Mouse (Mus musculus) liver, embryonic 14.5 days (tissue): Measurements from ENCODE around the gene Sars2. TPM values are rescaled to one million over a fixed set of nuclear protein-coding genes. Genes with fewer than 3 reads are reported as not detected.
A peak's percentile ranks its signal among the peaks of the same experiment; 100 is the strongest.

Experiments used
- ATAC-seq: fragments of 200-750 bp; cut with Nextera tagmentation; 2 replicates; pipeline ENCODE4 v1.8.0; 2017; ENCODE audit warnings: moderate number of reproducible peaks, mild to moderate bottlenecking, moderate library complexity; ENCODE audit not compliant: insufficient read depth
- DNase-seq, 3 experiments: peaks; one replicate each; pipeline ENCODE4 v3.0.0-alpha.2; 2012 to 2013; ENCODE audit warnings: low read depth in 3 of 3, low spot score in 3 of 3
- H3K27ac ChIP-seq: fragments of 300-500 bp; sonication (generic); 2 replicates; pipeline ENCODE4 v1.5.1; 2014; ENCODE audit warnings: moderate library complexity, mild to moderate bottlenecking, control low read depth, inconsistent platforms
- H3K27me3 ChIP-seq: fragments of 300-500 bp; sonication (generic); 2 replicates; pipeline ENCODE4 v1.6.1; 2014; ENCODE audit warnings: mild to moderate bottlenecking, low read length, moderate library complexity; ENCODE audit not compliant: control insufficient read depth, insufficient read depth
- H3K36me3 ChIP-seq: fragments of 300-500 bp; sonication (generic); replicated peaks from 2 replicates; pipeline ENCODE4 v1.6.1; 2014; ENCODE audit warnings: low read depth; ENCODE audit not compliant: control insufficient read depth, insufficient read depth
- H3K4me1 ChIP-seq, 2 experiments: fragments of 200-500 bp in 1 of 2; fragments of 300-500 bp in 1 of 2; sonication (generic) in 1 of 2; replicated peaks; 2 replicates each; pipeline ENCODE4 v1.6.1; 2012 to 2014; ENCODE audit warnings: antibody characterized with exemption in 1 of 2, inconsistent platforms in 1 of 2, low read length in 1 of 2; ENCODE audit not compliant: control insufficient read depth in 2 of 2, insufficient read depth in 2 of 2
- H3K4me2 ChIP-seq: fragments of 300-500 bp; sonication (generic); 2 replicates; pipeline ENCODE4 v1.6.1; 2014; ENCODE audit warnings: low read depth, mild to moderate bottlenecking, control low read depth, moderate library complexity
- H3K4me3 ChIP-seq, 2 experiments: fragments of 200-500 bp in 1 of 2; fragments of 300-500 bp in 1 of 2; sonication (generic) in 1 of 2; 2 replicates each; pipeline ENCODE4 v1.5.1; 2012 to 2014; ENCODE audit warnings: low read depth in 2 of 2, low read length in 2 of 2, mild to moderate bottlenecking in 2 of 2, control low read depth in 1 of 2, inconsistent platforms in 1 of 2, moderate library complexity in 1 of 2; ENCODE audit not compliant: insufficient read depth in 1 of 2
- H3K9ac ChIP-seq: fragments of 300-500 bp; sonication (generic); replicated peaks from 2 replicates; pipeline ENCODE4 v1.6.1; 2014; ENCODE audit warnings: mild to moderate bottlenecking, control low read depth, moderate library complexity
- H3K9me3 ChIP-seq: fragments of 300-500 bp; sonication (generic); 2 replicates; pipeline ENCODE4 v1.6.1; 2016; ENCODE audit warnings: low read length, mixed read lengths; ENCODE audit not compliant: control insufficient read depth
- CTCF ChIP-seq: IDR thresholded peaks from 2 replicates; pipeline ENCODE4 v1.5.1; 2016; ENCODE audit warnings: antibody characterized with exemption, low read depth, control low read depth
- EP300 ChIP-seq: IDR thresholded peaks from 2 replicates; pipeline ENCODE4 v1.6.1; 2016; ENCODE audit warnings: antibody characterized with exemption, low read depth
- WGBS: fragments of 180-500 bp; shearing (Covaris S2); extraction: QIAGEN DNeasy Blood & Tissue Kit; methylation state at CpG from one replicate; pipeline ENCODE4 v1.1.7; 2014; ENCODE audit not compliant: insufficient replicate concordance; 5-methylcytosine and 5-hydroxymethylcytosine counted together
- polyA plus RNA-seq, 2 experiments: library from polyadenylated mRNA; depleted of rRNA in 1 of 2; stranded (reverse) in 1 of 2; unstranded in 1 of 2; fragments of >200 nt; fragmentation: Nextera tagmentation in 1 of 2; extraction: Ambion mirVana in 1 of 2; gene quantifications; 2 replicates each; pipeline versions ENCODE4 v1.2.1 to v1.2.3; 2012 to 2014

The Sars2 gene
- polyA plus RNA-seq, 2 experiments, result 9.3 to 11.4 TPM

GRCm38 (mm10) chr7:28735701-28736100 lies 6.1 kb upstream of the Sars2 start:
- Histone ChIP-seq H3K9ac (no peak overlapping the region), H3K4me2 (no peak overlapping the region), H3K27ac (no peak overlapping the region), H3K4me1 (peaks cover 0 to 9% of the 10 kb centered on the region in 2 experiments; a peak in 3 of 4 replicates), H3K27me3 (no peaks in the 10 kb centered on the region), H3K4me3 (no peak overlapping the region), H3K36me3 (peaks cover 3% of the 10 kb centered on the region; the same call in 1 of the 2 replicates), H3K9me3 (peaks cover 3% of the 10 kb centered on the region)
- ATAC-seq, result no peak
- WGBS, result 71% methylated on average over 6 of the region's 6 CpGs
- DNase-seq, result no peak
- TF ChIP-seq EP300 (no peak), CTCF (no peak)

- WGBS, result 84% methylated on average over 21 of the region's 21 CpGs
- H3K4me1 ChIP-seq, result peaks cover 6 to 13% of the 10 kb centered on the region in 2 experiments
- no peak for ATAC-seq
- H3K36me3 ChIP-seq, result peaks cover 3% of the 10 kb centered on the region; the same call in 1 of the 2 replicates
- H3K4me2 ChIP-seq, result no peak overlapping the region
- H3K9ac ChIP-seq, result no peak overlapping the region
- H3K9me3 ChIP-seq, result no peaks in the 10 kb centered on the region
- H3K4me3 ChIP-seq, result no peak overlapping the region
- DNase-seq, result no peak
- H3K27ac ChIP-seq, result no peak overlapping the region
- no peaks in the 10 kb centered on the region for H3K27me3 ChIP-seq
- no peak for TF ChIP-seq EP300
- TF ChIP-seq CTCF, result no peak
Observed at GRCm38 (mm10) chr7:28739829-28740228, 2.0 kb upstream of the Sars2 start.

GRCm38 (mm10) chr7:28740949-28741348 lies 843 bp upstream of the Sars2 start:
- Histone ChIP-seq H3K4me2 (peak overlapping the region; percentile 93), H3K9ac (peak overlapping the region; percentile 94), H3K27ac (peak overlapping the region; percentile 59), H3K27me3 (no peaks in the 10 kb centered on the region), H3K4me1 (peaks cover 6 to 13% of the 10 kb centered on the region in 2 experiments), H3K9me3 (no peaks in the 10 kb centered on the region), H3K4me3 (peak overlapping the region; percentile 77 to 88), H3K36me3 (peaks cover 3% of the 10 kb centered on the region)
- TF ChIP-seq CTCF, result peak; percentile 21; the same call in 1 of the 2 replicates
- no peak for TF ChIP-seq EP300
- no peak for ATAC-seq
- DNase-seq, result no peak
- WGBS, result 29% methylated on average over 9 of the region's 9 CpGs

- DNase-seq (no peak), ATAC-seq (peak; percentile 22)
- Histone ChIP-seq H3K4me2 (peak overlapping the region; percentile 93), H3K4me1 (peaks cover 6 to 13% of the 10 kb centered on the region in 2 experiments), H3K9me3 (no peaks in the 10 kb centered on the region), H3K27ac (peak overlapping the region; percentile 59), H3K4me3 (peak overlapping the region; percentile 77 to 88), H3K27me3 (no peaks in the 10 kb centered on the region), H3K36me3 (peaks cover 3% of the 10 kb centered on the region), H3K9ac (peak overlapping the region; percentile 94)
- 2% methylated on average over 13 of the region's 13 CpGs for WGBS
- no peak for TF ChIP-seq EP300
- no peak for TF ChIP-seq CTCF
Observed at GRCm38 (mm10) chr7:28741368-28741708, 454 bp upstream of the Sars2 start.

- no peaks in the 10 kb centered on the region; the same call in 1 of the 2 replicates for H3K36me3 ChIP-seq
- DNase-seq (no peak), ATAC-seq (no peak)
- WGBS, result 80% methylated on average over 7 of the region's 7 CpGs
- no peaks in the 10 kb centered on the region for H3K27me3 ChIP-seq
- no peak overlapping the region for H3K9ac ChIP-seq
- no peaks in the 10 kb centered on the region for H3K4me1 ChIP-seq
- H3K4me3 ChIP-seq, result no peak overlapping the region
- H3K9me3 ChIP-seq, result no peaks in the 10 kb centered on the region
- no peak overlapping the region for H3K27ac ChIP-seq
- H3K4me2 ChIP-seq, result no peak overlapping the region
- TF ChIP-seq CTCF (no peak), EP300 (no peak)
Observed at GRCm38 (mm10) chr7:28749935-28750334, 8.1 kb downstream of the Sars2 start.
